Mouse (Mus musculus): ENCODE measurements around the gene Aipl1.

DNA sequence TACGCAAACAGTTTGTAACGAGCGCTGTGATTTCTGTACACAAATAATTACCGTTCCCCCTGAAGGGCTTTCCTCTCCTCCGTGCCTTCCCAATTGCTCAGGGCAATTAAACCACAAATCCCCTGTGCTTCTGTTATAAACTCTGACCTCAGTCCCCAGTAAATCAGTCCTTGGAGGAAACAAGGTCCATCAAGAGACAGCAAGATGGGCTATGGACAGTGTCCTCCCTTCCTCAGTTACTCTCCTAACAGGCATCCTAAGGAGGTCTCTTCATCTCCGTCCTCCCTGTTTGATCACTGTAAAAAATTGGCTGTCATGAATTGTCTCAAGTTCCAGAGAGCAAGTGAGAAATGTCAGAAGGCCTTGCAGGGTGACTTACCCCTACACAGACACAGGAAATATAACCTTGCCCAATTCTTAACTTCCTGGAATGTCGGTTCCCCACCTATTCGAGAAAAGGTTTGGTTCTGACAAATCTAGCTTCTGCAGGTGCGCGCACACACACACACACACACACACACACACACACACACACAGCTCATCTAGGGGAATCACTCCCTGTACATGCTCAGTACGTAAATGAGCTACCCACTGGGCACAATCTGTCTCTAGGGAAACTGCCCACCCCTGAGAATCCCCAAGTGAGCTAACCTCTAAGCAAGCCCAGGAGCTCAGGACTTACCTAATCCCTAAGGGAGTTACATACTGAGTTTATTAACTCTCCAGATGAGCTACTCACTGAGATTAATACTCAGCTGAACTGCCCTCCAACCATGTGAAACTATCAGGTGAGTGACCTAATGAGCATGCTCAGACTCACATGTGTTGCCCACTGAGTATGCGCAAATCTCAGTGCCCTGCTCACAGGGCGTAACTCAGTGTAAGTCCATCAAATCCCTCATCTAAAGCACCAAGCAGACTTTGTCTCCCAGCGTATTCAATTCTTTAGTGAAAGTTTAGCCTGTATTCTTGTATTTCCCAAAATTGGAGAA is 49.9 kb downstream of the Aipl1 start:
- TF ChIP-seq POLR2A (IDR thresholded peaks at IDR 0.05; ENCODE audit: borderline replicate concordance, control insufficient read depth, low read depth, low read length) (no peak), CTCF (IDR thresholded peaks at IDR 0.05; ENCODE audit: control insufficient read depth, insufficient read depth, low read length) (no peak)

Data from bone marrow, adult 2 months (tissue).